Mouse (Mus musculus) lung, postnatal 25 days (tissue): ENCODE results near the gene Serpini1.
A peak's percentile ranks its signal among the peaks of the same experiment; 100 is the strongest.

Experiments
- DNase-seq: peaks from one replicate; pipeline ENCODE4 v3.0.0; 2022; ENCODE audit warnings: low spot score

Gene Serpini1

GRCm38 (mm10) chr3:75557292-75557691 lies at the start of gene Serpini1:
Serpini1 (plus strand) TSS chr3:75557547.
- peak; percentile 93 for DNase-seq

DNA sequence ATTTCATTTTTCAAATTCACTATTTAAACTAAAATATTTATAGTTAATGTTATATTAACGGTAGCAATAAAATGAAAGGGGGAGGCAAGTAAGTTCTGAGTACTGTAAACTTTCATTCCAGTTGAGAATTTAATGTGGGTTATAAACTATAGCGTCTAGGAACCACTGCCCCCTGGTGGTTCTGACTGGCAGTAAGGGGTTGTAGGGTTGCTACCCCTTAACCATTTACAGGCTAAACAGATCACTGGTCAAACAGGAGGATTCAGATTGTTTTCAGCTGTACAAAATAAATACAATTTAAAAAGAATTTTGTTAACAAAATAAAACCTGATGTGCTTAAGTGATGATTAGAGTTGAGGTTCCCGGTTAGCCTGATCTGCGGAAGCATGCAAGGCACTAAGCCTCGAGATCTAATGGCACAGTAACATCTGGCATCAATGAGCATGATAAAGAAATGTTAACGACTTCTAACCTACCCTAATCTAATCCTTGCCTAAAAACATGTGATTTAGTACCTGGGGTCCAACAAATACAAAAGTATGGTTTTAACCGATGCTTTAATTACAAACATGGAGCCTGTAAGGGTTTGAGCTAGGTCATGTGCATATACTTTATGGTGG lies 39.6 kb upstream of the Serpini1 start:
- peak; percentile 43 for DNase-seq

GRCm38 (mm10) chr3:75521314-75521713 lies 36.0 kb upstream of the Serpini1 start:
- no peak for DNase-seq

DNA sequence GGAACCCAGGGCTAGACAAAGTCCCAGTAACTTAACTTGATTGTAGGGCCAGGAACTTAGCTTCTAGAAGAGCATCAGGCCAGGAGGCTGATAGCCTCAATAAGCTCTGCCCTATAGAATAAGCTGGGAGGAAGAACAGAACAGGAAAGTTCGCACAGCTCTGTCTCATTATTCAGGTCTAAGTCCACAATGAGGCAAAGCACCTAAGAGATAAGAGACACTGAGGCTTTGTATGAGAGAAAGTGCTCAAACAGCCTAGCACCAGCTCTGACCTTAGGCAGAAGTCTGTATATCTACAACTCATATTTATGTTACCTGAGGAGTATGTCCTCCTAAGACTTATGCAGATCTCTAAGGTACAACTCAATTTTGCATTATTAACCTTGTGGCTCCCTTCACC lies 34.8 kb upstream of the Serpini1 start:
- no peak for DNase-seq

DNA sequence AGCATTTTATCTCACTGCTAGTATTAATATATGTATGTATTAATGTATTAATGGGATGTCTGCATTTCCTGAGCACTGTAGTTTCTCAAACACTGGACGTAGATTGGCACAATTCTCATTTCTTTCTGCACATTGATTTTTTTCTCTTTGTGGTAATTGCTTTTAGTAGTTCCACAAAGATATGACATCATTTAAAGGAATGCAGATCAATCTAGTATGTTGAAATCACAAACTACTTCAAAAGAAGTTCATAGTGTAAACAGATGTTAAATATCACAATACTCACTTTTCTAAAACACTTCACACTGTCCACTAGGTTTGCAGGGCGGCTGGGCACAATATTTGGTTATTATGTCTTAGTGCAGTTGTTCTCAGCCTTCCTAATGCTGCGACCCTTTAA lies 26.3 kb upstream of the Serpini1 start:
- no peak for DNase-seq

DNA sequence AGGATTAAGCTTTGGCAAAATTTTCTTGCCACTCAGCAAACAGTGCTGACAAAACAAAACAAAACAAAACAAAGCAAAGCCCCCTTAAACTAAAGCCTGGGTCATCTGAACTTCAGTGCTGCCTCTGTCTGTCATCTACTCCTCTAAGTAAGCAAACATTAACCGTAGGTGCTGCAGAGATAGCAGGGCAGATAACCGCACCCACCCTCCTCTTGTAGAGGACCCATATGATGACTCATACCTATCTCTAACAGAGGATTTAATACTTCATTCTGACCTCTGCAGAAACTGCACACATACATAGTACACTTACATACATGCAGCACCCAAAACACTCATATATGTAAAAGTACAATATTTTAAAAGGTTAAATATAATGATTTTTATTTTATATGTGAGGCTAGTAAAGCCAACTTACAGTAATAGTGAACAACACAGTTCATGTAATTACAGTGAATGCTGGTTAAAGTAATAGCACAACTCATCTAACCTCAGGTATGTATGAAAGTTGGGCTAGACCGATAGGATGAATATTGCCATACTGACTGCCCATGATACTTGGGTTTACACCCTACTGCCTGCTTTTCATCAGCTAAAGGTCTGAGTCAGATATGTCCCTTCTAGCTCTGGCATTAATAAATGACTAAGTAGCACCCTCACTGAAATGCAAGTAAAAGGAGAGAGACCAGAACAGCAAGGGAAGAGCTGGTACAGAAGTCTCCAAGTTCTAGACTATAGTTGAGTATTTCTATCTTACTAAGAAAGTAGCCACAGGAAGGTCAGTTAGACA lies 23.1 kb upstream of the Serpini1 start:
- no peak for DNase-seq

GRCm38 (mm10) chr3:75541259-75541658 lies 16.1 kb upstream of the Serpini1 start:
- DNase-seq, result no peak

DNA sequence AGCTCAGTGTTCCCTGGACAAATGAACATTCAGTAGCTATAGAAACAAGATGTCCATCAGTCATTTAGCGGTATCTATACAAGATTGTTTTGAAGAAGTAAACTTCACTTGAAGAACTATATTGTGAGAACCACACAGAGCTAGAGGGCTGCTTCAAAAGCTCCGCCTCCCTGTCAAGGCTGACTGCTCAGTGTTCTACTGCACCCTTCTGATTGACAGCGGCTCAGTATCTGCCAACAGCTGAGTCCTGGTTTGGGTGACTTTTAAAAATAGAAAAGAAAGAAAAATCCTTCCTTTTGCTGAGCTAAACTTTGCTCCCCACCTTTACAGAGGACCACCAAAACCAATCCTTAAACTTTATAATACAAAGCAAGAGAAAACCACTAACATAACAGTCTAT lies 14.5 kb upstream of the Serpini1 start:
- no peak for DNase-seq

DNA sequence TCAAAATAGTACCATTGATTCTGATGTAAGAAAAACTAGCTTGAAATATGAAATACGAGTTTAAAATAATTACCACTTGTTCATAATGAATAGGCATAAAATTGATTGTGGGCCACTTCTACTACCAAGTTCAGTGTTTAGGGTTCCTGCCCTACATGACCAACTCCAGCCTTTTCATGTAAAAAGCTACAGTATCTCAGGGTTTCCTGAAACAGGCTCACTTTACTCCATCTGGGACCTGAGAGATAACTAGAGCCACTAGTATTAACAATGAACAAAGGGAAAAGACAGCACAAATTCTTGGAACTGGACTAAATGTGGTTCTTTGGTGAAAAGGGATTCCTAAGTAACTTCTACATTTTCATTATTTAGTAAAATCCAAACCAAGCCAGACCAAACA lies 13.1 kb upstream of the Serpini1 start:
- no peak for DNase-seq

- DNase-seq, result no peak
Measured at GRCm38 (mm10) chr3:75551248-75551647, 6.1 kb upstream of the Serpini1 start.

DNA sequence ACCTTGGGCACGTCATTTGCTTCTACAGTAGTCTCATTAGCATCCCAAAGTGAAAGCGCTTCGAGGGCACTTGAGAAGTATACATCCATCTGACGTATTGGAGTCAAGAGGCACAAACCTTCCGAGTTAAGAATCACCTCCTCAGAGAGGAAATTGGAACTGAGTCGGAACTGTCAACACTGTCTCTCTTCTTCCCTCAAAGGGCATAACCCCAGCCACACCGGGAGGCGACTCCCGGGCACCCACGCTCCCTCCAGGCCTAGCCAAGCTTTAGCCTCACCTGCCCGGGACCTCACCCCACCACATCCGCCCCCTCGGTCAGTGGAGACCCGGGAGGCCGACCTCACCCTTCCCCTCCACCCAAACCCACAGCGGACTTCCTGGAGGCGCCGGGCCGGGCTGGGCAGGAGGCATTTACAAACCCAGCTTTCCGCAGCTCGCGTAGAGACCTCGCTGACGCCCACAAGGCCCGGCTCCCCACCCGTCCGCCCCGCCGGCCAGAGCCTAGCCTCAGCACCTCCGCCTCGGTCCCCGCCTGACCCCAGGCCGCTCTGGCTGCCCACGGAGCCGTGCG lies 1.1 kb upstream of the Serpini1 start:
- DNase-seq, result peak; percentile 47

GRCm38 (mm10) chr3:75556695-75557291 lies 554 bp upstream of the Serpini1 start, which contains the start of gene Pdcd10:
Pdcd10 (minus strand) TSS chr3:75556856.
- DNase-seq, result peak; percentile 100

- DNase-seq, result no peak
Measured at GRCm38 (mm10) chr3:75574074-75574473, 16.7 kb downstream of the Serpini1 start.

DNA sequence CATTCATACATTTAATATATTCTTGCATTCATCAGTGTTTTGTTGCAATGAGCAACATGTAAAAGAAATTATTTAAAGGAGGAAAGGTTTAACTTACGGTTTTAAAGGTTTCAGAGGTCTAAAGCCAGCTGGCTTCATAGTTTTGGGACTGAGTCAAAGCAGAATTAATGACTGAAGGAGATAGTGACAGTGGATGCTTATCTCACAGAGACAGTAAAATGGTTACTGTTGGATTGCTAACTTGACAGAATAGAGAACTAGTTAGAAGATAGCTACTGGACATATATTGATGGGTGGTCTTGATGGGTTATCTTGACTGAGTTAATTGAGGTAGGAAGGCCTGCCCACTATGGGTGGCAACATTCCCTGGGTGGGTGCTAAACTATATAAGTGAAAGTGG lies 18.2 kb downstream of the Serpini1 start:
- no peak for DNase-seq

GRCm38 (mm10) chr3:75579352-75579751 lies 22.0 kb downstream of the Serpini1 start:
- peak; percentile 8 for DNase-seq

- DNase-seq, result no peak
Measured at GRCm38 (mm10) chr3:75583293-75583692, 25.9 kb downstream of the Serpini1 start.

- no peak for DNase-seq
Measured at GRCm38 (mm10) chr3:75584898-75585297, 27.6 kb downstream of the Serpini1 start.

GRCm38 (mm10) chr3:75611019-75611418 lies 53.7 kb downstream of the Serpini1 start:
- no peak for DNase-seq

DNA sequence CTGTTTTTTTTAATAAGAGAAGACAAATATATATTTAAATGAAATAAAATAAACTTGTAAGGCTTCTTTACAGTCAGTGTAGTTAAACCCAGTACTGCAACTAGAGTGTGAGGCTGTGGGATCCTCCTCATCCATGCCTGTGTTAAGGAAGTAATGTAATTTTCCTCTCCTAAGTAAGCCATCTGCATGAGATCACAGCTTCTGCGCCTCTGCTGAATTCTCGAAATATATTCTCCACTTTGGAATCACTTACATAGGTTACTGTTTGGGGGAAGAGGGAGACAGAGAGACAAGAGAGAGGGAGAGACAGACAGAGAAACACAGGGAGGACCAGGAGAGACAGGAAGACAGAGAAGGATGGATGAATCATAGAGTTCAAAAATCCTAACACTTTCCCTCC lies 67.3 kb downstream of the Serpini1 start:
- DNase-seq, result no peak

- DNase-seq, result peak; percentile 53
Measured at GRCm38 (mm10) chr3:75630988-75631615, 73.8 kb downstream of the Serpini1 start.

DNA sequence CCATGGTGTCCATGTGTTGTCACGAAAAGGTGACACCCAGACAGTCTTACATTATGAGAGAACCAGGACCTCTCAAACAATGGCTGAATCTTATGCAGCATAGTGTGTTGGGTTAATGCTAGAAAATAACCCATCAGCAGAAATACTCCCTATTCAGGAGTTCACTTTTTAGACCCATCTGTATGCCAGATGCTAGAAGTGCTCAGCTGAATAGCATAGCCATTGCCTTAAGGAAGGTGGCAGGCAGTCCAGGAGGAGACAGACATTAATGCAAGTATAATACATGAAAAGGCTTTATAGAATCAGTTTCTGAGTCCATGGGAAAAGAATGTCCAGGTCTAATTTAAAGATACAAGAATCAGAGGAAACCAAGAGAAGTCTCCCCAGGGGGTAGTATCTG lies 75.9 kb downstream of the Serpini1 start:
- DNase-seq, result no peak

DNA sequence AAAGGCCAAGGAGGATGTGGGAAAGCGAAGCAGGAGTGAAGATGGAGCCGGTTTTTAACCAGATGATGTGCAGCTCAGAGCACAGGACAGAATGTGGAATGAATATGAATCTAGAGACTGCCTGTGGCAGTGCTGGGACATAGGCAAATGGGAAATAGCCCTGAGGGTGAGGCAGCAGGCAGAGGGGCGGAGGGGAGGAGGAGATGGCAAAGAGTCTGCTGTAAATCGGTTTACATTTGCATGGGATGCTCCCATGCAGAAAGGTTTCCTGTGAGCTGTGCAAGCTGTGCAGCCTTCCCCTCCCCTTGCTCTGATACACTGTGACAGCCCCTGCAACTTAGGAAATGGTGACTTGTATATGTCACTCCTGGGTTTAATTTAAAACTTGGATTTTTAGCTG lies 76.3 kb downstream of the Serpini1 start:
- DNase-seq, result no peak
